In genomic region chr8:104340233-104341105, GRCm38 (mm10) we compare ENCODE assay signal across 1 mouse cellular context.
TF ChIP-seq lines count a peak whose summit lies in the region.

No protein-coding gene starts in this region.

TF ChIP-seq in CH12.LX, 34 proteins besides CTCF, POLR2A, EP300 and RAD21 (continued from another document):
- no peak for TF ChIP-seq MEF2A (IDR thresholded peaks at IDR 0.05; ENCODE audit: borderline replicate concordance, low read depth, low read length)
- TF ChIP-seq JUN (IDR thresholded peaks at IDR 0.05; ENCODE audit: insufficient read depth, low read depth, low read length) = no peak
- no peak for TF ChIP-seq CHD2 (IDR thresholded peaks at IDR 0.05; ENCODE audit: low read length)
- TF ChIP-seq ZNF384 (IDR thresholded peaks at IDR 0.05; ENCODE audit: low read depth, low read length) = no peak
- TF ChIP-seq ZC3H11A (IDR thresholded peaks at IDR 0.05; ENCODE audit: low read depth, low read length) = no peak
- TF ChIP-seq CHD1 (IDR thresholded peaks at IDR 0.05; ENCODE audit: low read depth, low read length) = no peak
- 0 out of 2 replicates have a peak, but pooled peaks have one; percentile 12 for TF ChIP-seq KAT2A (IDR thresholded peaks at IDR 0.05; ENCODE audit: insufficient replicate concordance, low read length)
- TF ChIP-seq RCOR1 (conservative IDR thresholded peaks at IDR 0.05; ENCODE audit: low read depth, low read length) = no peak
- no peak for TF ChIP-seq E2F4 (IDR thresholded peaks at IDR 0.05; ENCODE audit: insufficient replicate concordance, low read depth, low read length)
- TF ChIP-seq USF1 (IDR thresholded peaks at IDR 0.05; ENCODE audit: low read depth, low read length) = no peak
- 0 out of 2 replicates have a peak, but pooled peaks have one; percentile 52 for TF ChIP-seq MAZ (IDR thresholded peaks at IDR 0.05; ENCODE audit: low read depth, low read length)
- peak; percentile 77; the same call in 1 of the 2 replicates for TF ChIP-seq UBTF (IDR thresholded peaks at IDR 0.05; ENCODE audit: low read depth, low read length)
- TF ChIP-seq PAX5 (IDR thresholded peaks at IDR 0.05; ENCODE audit: low read length) = no peak
- TF ChIP-seq BHLHE40 (IDR thresholded peaks at IDR 0.05; ENCODE audit: low read depth, low read length) = no peak
- TF ChIP-seq GABPA (IDR thresholded peaks at IDR 0.05; ENCODE audit: insufficient replicate concordance, low read depth, low read length) = no peak
- no peak for TF ChIP-seq TBP (conservative IDR thresholded peaks at IDR 0.05; ENCODE audit: low read depth, low read length)
- TF ChIP-seq MAX (IDR thresholded peaks at IDR 0.05; ENCODE audit: low read length) = no peak
- no peak; the same call in 1 of the 2 replicates for TF ChIP-seq MYC (IDR thresholded peaks at IDR 0.05; ENCODE audit: low read depth, low read length)
- peak; percentile 65 for TF ChIP-seq ELF1 (IDR thresholded peaks at IDR 0.05; ENCODE audit: low read depth, low read length)
- TF ChIP-seq JUND (conservative IDR thresholded peaks at IDR 0.05; ENCODE audit: low read depth, low read length) = no peak
- TF ChIP-seq HCFC1 (IDR thresholded peaks at IDR 0.05; ENCODE audit: low read depth, low read length) = peak; percentile 51; the same call in 1 of the 2 replicates
- peak; percentile 42 for TF ChIP-seq IRF4 (IDR thresholded peaks at IDR 0.05; ENCODE audit: low read depth, low read length)
- TF ChIP-seq SMC3 (IDR thresholded peaks at IDR 0.05; ENCODE audit: low read depth, low read length) = peak; percentile 49
- peak; percentile 64 for TF ChIP-seq NELFE (IDR thresholded peaks at IDR 0.05; ENCODE audit: low read depth, low read length)
